ENCODE assay signal across 9 mouse cellular contexts in the genomic region with DNA sequence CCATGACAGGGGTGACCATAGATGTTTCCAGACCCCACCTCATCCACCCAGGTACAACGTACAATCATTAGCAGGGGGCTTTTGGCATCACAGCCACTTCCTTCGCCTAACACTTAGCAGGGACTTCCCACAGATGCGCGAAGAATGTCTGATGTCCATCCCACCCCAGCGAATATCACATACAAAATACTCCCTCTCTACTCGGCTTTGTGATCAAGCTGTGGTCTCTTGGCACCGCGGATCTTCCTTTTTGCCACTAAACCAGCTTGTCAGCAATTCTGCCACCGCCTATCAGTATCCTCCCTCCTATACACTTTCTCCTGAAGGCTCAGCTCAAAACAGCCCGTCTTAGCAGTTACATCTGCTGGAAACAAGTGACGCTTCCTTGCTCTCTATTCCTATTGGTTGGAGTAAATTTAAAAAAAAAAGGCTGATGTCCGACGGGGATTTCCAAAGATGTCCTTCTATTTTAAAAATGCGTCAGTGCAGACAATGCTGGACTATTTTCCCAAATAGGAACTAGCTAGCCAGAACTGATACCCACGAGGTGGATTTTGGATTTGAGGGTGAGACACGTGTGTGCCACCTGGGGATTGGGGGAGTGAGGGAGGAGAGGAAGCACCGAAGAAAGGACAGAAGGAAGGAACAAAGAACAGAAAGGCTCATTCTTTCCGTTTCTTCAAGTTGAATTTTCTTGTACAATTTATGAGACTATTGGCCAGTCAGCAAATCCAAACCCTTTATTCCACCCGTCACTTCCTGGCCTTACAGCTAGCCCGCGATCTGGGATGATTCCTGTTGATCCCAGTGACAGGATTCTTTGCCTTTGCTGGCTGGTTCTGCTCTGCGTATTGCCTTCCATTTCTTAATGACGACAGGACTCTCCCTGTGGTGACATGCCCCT. TPM values are rescaled to one million over a fixed set of nuclear protein-coding genes. Genes with fewer than 3 reads are reported as not detected.
DNase-seq lines count a peak whose midpoint lies in the region; ATAC-seq and TF ChIP-seq lines count a peak whose summit lies in the region.
"Had no signal": no experiment of that assay in that cellular context is flagged by ENCODE, and none has a peak within 500 bp of the region (broad histone marks: within the 10 kb centered on the region; RNA-seq: fewer than 3 reads in every experiment).

No protein-coding gene starts in this region.

- 27% methylated on average over 23 of the region's 23 CpGs for whole genome bisulfite sequencing in bone marrow, adult 2 months
- WGBS in forebrain, postnatal 0 days, result 19% methylated on average over 23 of the region's 23 CpGs
- 22% methylated on average over 23 of the region's 23 CpGs for WGBS in limb, embryonic 12.5 days
- 20% methylated on average over 23 of the region's 23 CpGs for WGBS in midbrain, embryonic 15.5 days

- H3K27ac ChIP-seq in bone marrow, adult 2 months (ENCODE audit: control insufficient read depth, insufficient read depth, low read depth, low read length, poor library complexity), result peak overlapping the region; percentile 59
- H3K27ac ChIP-seq in forebrain, postnatal 0 days (ENCODE audit: low read depth, low read length), result 0 out of 2 replicates have a peak overlapping the region, but pooled peaks have one; percentile 4
- H3K27ac ChIP-seq in limb, embryonic 12.5 days, result no peak overlapping the region
- peak overlapping the region; percentile 53 for H3K27ac ChIP-seq in midbrain, embryonic 15.5 days

- TF ChIP-seq POLR2A in bone marrow, adult 2 months (IDR thresholded peaks at IDR 0.05; ENCODE audit: borderline replicate concordance, control insufficient read depth, low read depth, low read length), result no peak

- H3K4me1 ChIP-seq in bone marrow, adult 2 months (ENCODE audit: control insufficient read depth, insufficient read depth, low read length), result peaks cover 1% of the 10 kb centered on the region; the same call in 1 of the 2 replicates
- H3K4me1 ChIP-seq in forebrain, postnatal 0 days (ENCODE audit: insufficient read depth), result no peaks in the 10 kb centered on the region; the same call in 1 of the 2 replicates
- H3K4me1 ChIP-seq in limb, embryonic 12.5 days (replicated peaks), result no peaks in the 10 kb centered on the region
- H3K4me1 ChIP-seq in midbrain, embryonic 15.5 days, result peaks cover 7% of the 10 kb centered on the region; the same call in 1 of the 2 replicates

- no peaks in the 10 kb centered on the region for H3K9me3 ChIP-seq in forebrain, postnatal 0 days (ENCODE audit: low read length)
- no peaks in the 10 kb centered on the region for H3K9me3 ChIP-seq in limb, embryonic 12.5 days
- H3K9me3 ChIP-seq in midbrain, embryonic 15.5 days, result no peaks in the 10 kb centered on the region

- TF ChIP-seq CTCF in bone marrow, adult 2 months (IDR thresholded peaks at IDR 0.05; ENCODE audit: control insufficient read depth, insufficient read depth, low read length), result no peak
- TF ChIP-seq CTCF in forebrain, postnatal 0 days (IDR thresholded peaks at IDR 0.05; ENCODE audit: low read depth), result no peak

- peak overlapping the region; percentile 41 for H3K4me3 ChIP-seq in bone marrow, adult 2 months (replicated peaks; ENCODE audit: control insufficient read depth, low read depth, low read length)
- peak overlapping the region; percentile 42 for H3K4me3 ChIP-seq in forebrain, postnatal 0 days (ENCODE audit: low read depth, low read length)
- peak overlapping the region; percentile 36 for H3K4me3 ChIP-seq in limb, embryonic 12.5 days (replicated peaks)
- peak overlapping the region; percentile 41 for H3K4me3 ChIP-seq in midbrain, embryonic 15.5 days

- H3K36me3 ChIP-seq in forebrain, postnatal 0 days (ENCODE audit: insufficient read depth), result no peaks in the 10 kb centered on the region
- H3K36me3 ChIP-seq in limb, embryonic 12.5 days, result no peaks in the 10 kb centered on the region
- no peaks in the 10 kb centered on the region for H3K36me3 ChIP-seq in midbrain, embryonic 15.5 days (replicated peaks)

- DNase-seq in frontal cortex, postnatal 36 days (ENCODE audit: low spot score in 2 of 2), result peak; percentile 19 to 69
- no peak for DNase-seq in frontal cortex, postnatal 10 days (ENCODE audit: low spot score in 2 of 2)
- peak; percentile 92 for DNase-seq in forebrain, postnatal 0 days
- DNase-seq in telencephalon, adult 2 months (ENCODE audit: low read depth, low spot score), result peak; percentile 41

- ATAC-seq in forebrain, postnatal 0 days, result peak; percentile 89
- peak; percentile 89 for ATAC-seq in inflammation-experienced regulatory T-cells, adult 6 months
- ATAC-seq in limb, embryonic 12.5 days (ENCODE audit: insufficient number of reproducible peaks, insufficient read depth, low FRiP score, low TSS enrichment, low read depth), result no peak
- peak; percentile 93 for ATAC-seq in midbrain, embryonic 15.5 days (replicated peaks)
- ATAC-seq: Patski had no signal

- peak overlapping the region; percentile 48 for H3K4me2 ChIP-seq in forebrain, postnatal 0 days (ENCODE audit: low read depth)
- H3K4me2 ChIP-seq in limb, embryonic 12.5 days, result peak overlapping the region; percentile 51
- H3K4me2 ChIP-seq in midbrain, embryonic 15.5 days, result peak overlapping the region; percentile 45

- H3K27me3 ChIP-seq in forebrain, postnatal 0 days (ENCODE audit: insufficient read depth, low read length), result no peaks in the 10 kb centered on the region
- H3K27me3 ChIP-seq in limb, embryonic 12.5 days, result peaks cover 4% of the 10 kb centered on the region; the same call in 1 of the 2 replicates
- no peaks in the 10 kb centered on the region for H3K27me3 ChIP-seq in midbrain, embryonic 15.5 days (replicated peaks)

- peak overlapping the region; percentile 25; the same call in 1 of the 2 replicates for H3K9ac ChIP-seq in forebrain, postnatal 0 days
- H3K9ac ChIP-seq in limb, embryonic 12.5 days (replicated peaks), result 0 out of 2 replicates have a peak overlapping the region, but pooled peaks have one; percentile 14
- peak overlapping the region; percentile 33 for H3K9ac ChIP-seq in midbrain, embryonic 15.5 days

RNA-seq across cellular contexts. Expression of a gene that starts 8.5 kb away (rescaled TPM):
- 65.0 and 143 TPM in 2 replicates for polyA plus RNA-seq in bone marrow, adult 2 months (2011; ENCODE audit: insufficient read depth, insufficient read length, low replicate concordance, missing spikeins)
- total RNA-seq in forebrain, postnatal 0 days (2014; rRNA removed), result 0.14 and 0.85 TPM in 2 replicates
- 0.59 and 0.73 TPM in 2 replicates for polyA plus RNA-seq in forebrain, postnatal 0 days (2015; fragmentation: Nextera tagmentation; extraction: Ambion mirVana)
- 10 to 100 TPM in 2 of 3 experiments, 1 to 10 TPM in 1; 9.3 to 75.1 (median 44.7) TPM for polyA plus RNA-seq in inflammation-experienced regulatory T-cells, adult 6 months (2017; shearing (Covaris generic))
- polyA plus RNA-seq in limb, embryonic 12.5 days (2016; fragmentation: Nextera tagmentation; extraction: Ambion mirVana), result 0.50 TPM in 1 of 2 replicates, not detected in the other
- 0.30 and 0.61 TPM in 2 replicates for polyA plus RNA-seq in midbrain, embryonic 15.5 days (2015; fragmentation: Nextera tagmentation; extraction: Ambion mirVana)
- polyA plus RNA-seq: Patski had no signal

RNA-seq across cellular contexts. Expression of a gene that starts 9.5 kb away (rescaled TPM):
- 32.6 and 82.7 TPM in 2 replicates for polyA plus RNA-seq in bone marrow, adult 2 months (2011; ENCODE audit: insufficient read depth, insufficient read length, low replicate concordance, missing spikeins)
- 1.5 and 2.1 TPM in 2 replicates for total RNA-seq in forebrain, postnatal 0 days (2014; rRNA removed)
- polyA plus RNA-seq in forebrain, postnatal 0 days (2015; fragmentation: Nextera tagmentation; extraction: Ambion mirVana), result 2.5 and 2.7 TPM in 2 replicates
- 10 to 100 TPM; 15.0 to 67.6 (median 57.7) TPM for polyA plus RNA-seq in inflammation-experienced regulatory T-cells, adult 6 months (2017; shearing (Covaris generic))
- polyA plus RNA-seq in limb, embryonic 12.5 days (2016; fragmentation: Nextera tagmentation; extraction: Ambion mirVana), result 1.0 and 2.0 TPM in 2 replicates
- polyA plus RNA-seq in midbrain, embryonic 15.5 days (2015; fragmentation: Nextera tagmentation; extraction: Ambion mirVana), result 2.9 and 3.1 TPM in 2 replicates

RNA-seq across cellular contexts. Expression of a gene that starts 29.3 kb away (rescaled TPM):
- 0.29 and 0.60 TPM in 2 replicates for polyA plus RNA-seq in bone marrow, adult 2 months (2011; ENCODE audit: insufficient read depth, insufficient read length, low replicate concordance, missing spikeins)
- total RNA-seq in forebrain, postnatal 0 days (2014; rRNA removed), result 0.15 TPM in 1 of 2 replicates, not detected in the other
- 0.04 TPM in 1 of 2 replicates, not detected in the other for polyA plus RNA-seq in forebrain, postnatal 0 days (2015; fragmentation: Nextera tagmentation; extraction: Ambion mirVana)
- under 1 TPM in 2 of 3 experiments, not detected in 1; 0.28 to 0.44 TPM for polyA plus RNA-seq in inflammation-experienced regulatory T-cells, adult 6 months (2017; shearing (Covaris generic))
- polyA plus RNA-seq in limb, embryonic 12.5 days (2016; fragmentation: Nextera tagmentation; extraction: Ambion mirVana), result 0.12 and 0.18 TPM in 2 replicates
- polyA plus RNA-seq in midbrain, embryonic 15.5 days (2015; fragmentation: Nextera tagmentation; extraction: Ambion mirVana), result 0.08 and 0.19 TPM in 2 replicates
- polyA plus RNA-seq: Patski had no signal

RNA-seq across cellular contexts. Expression of a gene that starts 38.7 kb away (rescaled TPM):
- 73.7 and 175 TPM in 2 replicates for polyA plus RNA-seq in bone marrow, adult 2 months (2011; ENCODE audit: insufficient read depth, insufficient read length, low replicate concordance, missing spikeins)
- 0.38 and 2.0 TPM in 2 replicates for total RNA-seq in forebrain, postnatal 0 days (2014; rRNA removed)
- 1.8 and 2.1 TPM in 2 replicates for polyA plus RNA-seq in forebrain, postnatal 0 days (2015; fragmentation: Nextera tagmentation; extraction: Ambion mirVana)
- 10 to 100 TPM in 2 of 3 experiments, 1 to 10 TPM in 1; 4.3 to 76.2 (median 34.9) TPM for polyA plus RNA-seq in inflammation-experienced regulatory T-cells, adult 6 months (2017; shearing (Covaris generic))
- polyA plus RNA-seq in limb, embryonic 12.5 days (2016; fragmentation: Nextera tagmentation; extraction: Ambion mirVana), result 2.7 and 2.8 TPM in 2 replicates
- 1.4 and 2.3 TPM in 2 replicates for polyA plus RNA-seq in midbrain, embryonic 15.5 days (2015; fragmentation: Nextera tagmentation; extraction: Ambion mirVana)

RNA-seq across cellular contexts. Expression of a gene that starts 57.4 kb away (rescaled TPM):
- 30.9 and 72.2 TPM in 2 replicates for polyA plus RNA-seq in bone marrow, adult 2 months (2011; ENCODE audit: insufficient read depth, insufficient read length, low replicate concordance, missing spikeins)
- total RNA-seq in forebrain, postnatal 0 days (2014; rRNA removed), result 0.10 TPM in 1 of 2 replicates, not detected in the other
- polyA plus RNA-seq in forebrain, postnatal 0 days (2015; fragmentation: Nextera tagmentation; extraction: Ambion mirVana), result 0.33 and 0.36 TPM in 2 replicates
- 10 to 100 TPM in 2 of 3 experiments, 1 to 10 TPM in 1; 8.4 to 87.4 (median 63.4) TPM for polyA plus RNA-seq in inflammation-experienced regulatory T-cells, adult 6 months (2017; shearing (Covaris generic))
- not detected in 2 replicates for polyA plus RNA-seq in limb, embryonic 12.5 days (2016; fragmentation: Nextera tagmentation; extraction: Ambion mirVana)
- 0.06 and 0.18 TPM in 2 replicates for polyA plus RNA-seq in midbrain, embryonic 15.5 days (2015; fragmentation: Nextera tagmentation; extraction: Ambion mirVana)
- polyA plus RNA-seq: Patski had no signal

Comparison
In these comparisons a context has a peak if more than half of its experiments do, and no peak if none do; other contexts are left out.
1. DNase-seq: peak in frontal cortex, postnatal 36 days (2 of 2), forebrain, postnatal 0 days (single experiment) and telencephalon, adult 2 months (single experiment); none in frontal cortex, postnatal 10 days (0 of 2).
2. Peak in every context shown above with its lines, with median percentiles within 50 percentile points of each other: H3K4me3 ChIP-seq, H3K4me2 ChIP-seq and H3K9ac ChIP-seq.